ENCODE assay signal across 12 mouse cellular contexts in the genomic region with DNA sequence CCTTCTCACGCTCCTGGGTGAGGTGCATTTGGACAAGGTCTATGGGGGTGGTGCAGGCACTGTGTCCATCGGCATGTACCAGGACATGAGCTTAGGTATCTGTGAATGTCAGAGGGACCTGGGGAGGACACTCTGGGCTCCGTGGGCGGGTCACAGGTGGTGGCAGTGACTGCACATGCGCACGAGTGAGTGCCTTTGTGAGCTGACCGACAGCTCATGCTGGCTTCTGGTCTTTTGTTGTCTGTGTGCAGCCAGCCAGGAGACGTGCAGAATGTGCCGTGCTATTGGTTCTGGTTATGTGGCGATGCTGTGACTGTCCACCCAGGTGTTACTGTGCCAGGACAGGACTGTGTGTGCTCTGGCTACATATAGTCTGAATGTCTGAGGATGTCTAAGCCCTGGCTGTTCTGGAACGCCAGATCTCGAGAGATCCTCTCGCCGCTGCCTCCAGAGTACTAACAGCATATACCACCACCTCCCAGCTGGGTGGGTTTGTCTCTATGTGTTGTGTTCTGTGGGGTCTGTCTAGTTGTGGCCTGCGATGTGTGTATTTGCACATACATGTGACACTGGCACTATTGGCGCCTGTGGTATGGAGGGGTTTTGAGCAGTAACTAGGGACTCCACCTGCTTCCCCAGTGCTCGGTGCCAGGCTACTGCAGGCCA. TPM values are rescaled to one million over a fixed set of nuclear protein-coding genes. Genes with fewer than 3 reads are reported as not detected.
DNase-seq lines count a peak whose midpoint lies in the region; ATAC-seq and TF ChIP-seq lines count a peak whose summit lies in the region.
"Had no signal": no experiment of that assay in that cellular context is flagged by ENCODE, and none has a peak within 500 bp of the region (broad histone marks: within the 10 kb centered on the region; RNA-seq: fewer than 3 reads in every experiment).

No protein-coding gene starts in this region.

- H3K4me3 ChIP-seq in kidney, embryonic 14.5 days (ENCODE audit: low read length), result no peak overlapping the region
- no peak overlapping the region for H3K4me3 ChIP-seq in kidney, adult 2 months (ENCODE audit: insufficient read depth, low read depth, low read length)
- H3K4me3 ChIP-seq in embryonic facial prominence, embryonic 12.5 days, result no peak overlapping the region
- H3K4me3 ChIP-seq in hindbrain, embryonic 15.5 days, result no peak overlapping the region
- H3K4me3 ChIP-seq in neural tube, embryonic 13.5 days, result no peak overlapping the region
- H3K4me3 ChIP-seq: limb, embryonic 15.5 days had no signal

- H3K27ac ChIP-seq in kidney, embryonic 14.5 days (ENCODE audit: low read depth, low read length), result no peak overlapping the region
- no peak overlapping the region for H3K27ac ChIP-seq in kidney, adult 2 months (ENCODE audit: insufficient read depth, low read depth, low read length)
- H3K27ac ChIP-seq in embryonic facial prominence, embryonic 12.5 days, result 0 out of 2 replicates have a peak overlapping the region, but pooled peaks have one; percentile 18
- peak overlapping the region; percentile 90 for H3K27ac ChIP-seq in hindbrain, embryonic 15.5 days (replicated peaks)
- H3K27ac ChIP-seq in neural tube, embryonic 13.5 days (replicated peaks), result peak overlapping the region; percentile 94
- H3K27ac ChIP-seq: limb, embryonic 15.5 days had no signal

- ATAC-seq in kidney, embryonic 14.5 days (ENCODE audit: low FRiP score, low TSS enrichment), result no peak
- no peak for ATAC-seq in embryonic facial prominence, embryonic 12.5 days (ENCODE audit: insufficient number of reproducible peaks, insufficient read depth, low FRiP score, low TSS enrichment)
- peak; percentile 38 for ATAC-seq in hindbrain, embryonic 15.5 days (ENCODE audit: low FRiP score, low read depth)
- peak; percentile 27 for ATAC-seq in neural tube, embryonic 13.5 days (ENCODE audit: low read depth)
- no peak for ATAC-seq in erythroblast, adult 5-6 weeks (replicated peaks; ENCODE audit: low FRiP score, poor library complexity, severe bottlenecking)
- ATAC-seq: intestine, embryonic 16.5 days had no signal

- WGBS in kidney, embryonic 14.5 days, result 68% methylated on average over 17 of the region's 17 CpGs
- WGBS in kidney, adult 2 months, result 76% methylated on average over 17 of the region's 17 CpGs
- 84% methylated on average over 17 of the region's 17 CpGs for WGBS in embryonic facial prominence, embryonic 12.5 days
- WGBS in hindbrain, embryonic 15.5 days, result 18% methylated on average over 17 of the region's 17 CpGs
- 34% methylated on average over 17 of the region's 17 CpGs for WGBS in neural tube, embryonic 13.5 days

- H3K36me3 ChIP-seq in kidney, embryonic 14.5 days (ENCODE audit: control insufficient read depth, insufficient read depth, low read length), result peaks cover 12% of the 10 kb centered on the region
- no peaks in the 10 kb centered on the region for H3K36me3 ChIP-seq in kidney, adult 2 months (ENCODE audit: control insufficient read depth, insufficient read depth, low read length)
- H3K36me3 ChIP-seq in embryonic facial prominence, embryonic 12.5 days, result peaks cover 20% of the 10 kb centered on the region
- H3K36me3 ChIP-seq in hindbrain, embryonic 15.5 days, result no peaks in the 10 kb centered on the region
- H3K36me3 ChIP-seq in neural tube, embryonic 13.5 days, result peaks cover 14% of the 10 kb centered on the region

- no peak for TF ChIP-seq CTCF in kidney, adult 2 months (conservative IDR thresholded peaks at IDR 0.05; ENCODE audit: insufficient read depth, insufficient read length, low read depth, low read length)

- no peaks in the 10 kb centered on the region for H3K27me3 ChIP-seq in kidney, embryonic 14.5 days (ENCODE audit: control insufficient read depth, insufficient read depth, low read length)
- H3K27me3 ChIP-seq in kidney, adult 2 months (replicated peaks; ENCODE audit: control insufficient read depth, insufficient read depth, low read length), result no peaks in the 10 kb centered on the region
- no peaks in the 10 kb centered on the region for H3K27me3 ChIP-seq in embryonic facial prominence, embryonic 12.5 days
- no peaks in the 10 kb centered on the region for H3K27me3 ChIP-seq in hindbrain, embryonic 15.5 days
- H3K27me3 ChIP-seq in neural tube, embryonic 13.5 days, result no peaks in the 10 kb centered on the region
- H3K27me3 ChIP-seq: limb, embryonic 15.5 days had no signal

- TF ChIP-seq POLR2A in kidney, adult 2 months (IDR thresholded peaks at IDR 0.05; ENCODE audit: low read depth, low read length), result no peak

- no peak for DNase-seq in kidney, adult 2 months
- DNase-seq in B cell, adult 2 months, result no peak
- DNase-seq in frontal cortex, postnatal 36 days (ENCODE audit: low spot score in 2 of 2), result no peak
- DNase-seq: adrenal gland, postnatal 10 days; cerebellum, adult 2 months had no signal

- no peak overlapping the region for H3K4me2 ChIP-seq in kidney, embryonic 14.5 days (replicated peaks; ENCODE audit: low read depth, low read length)
- H3K4me2 ChIP-seq in embryonic facial prominence, embryonic 12.5 days (replicated peaks), result no peak overlapping the region
- H3K4me2 ChIP-seq in hindbrain, embryonic 15.5 days, result peak overlapping the region; percentile 40
- H3K4me2 ChIP-seq in neural tube, embryonic 13.5 days, result peak overlapping the region; percentile 33
- H3K4me2 ChIP-seq: limb, embryonic 15.5 days had no signal

- peak overlapping the region; percentile 7; the same call in 1 of the 2 replicates for H3K9ac ChIP-seq in kidney, embryonic 14.5 days (ENCODE audit: low read depth, low read length)
- H3K9ac ChIP-seq in embryonic facial prominence, embryonic 12.5 days, result no peak overlapping the region
- H3K9ac ChIP-seq in hindbrain, embryonic 15.5 days, result peak overlapping the region; percentile 23; the same call in 1 of the 2 replicates
- peak overlapping the region; percentile 38 for H3K9ac ChIP-seq in neural tube, embryonic 13.5 days
- H3K9ac ChIP-seq: limb, embryonic 15.5 days had no signal

- H3K9me3 ChIP-seq in kidney, embryonic 14.5 days (ENCODE audit: control insufficient read depth, low read length), result no peaks in the 10 kb centered on the region
- no peaks in the 10 kb centered on the region for H3K9me3 ChIP-seq in embryonic facial prominence, embryonic 12.5 days
- H3K9me3 ChIP-seq in hindbrain, embryonic 15.5 days, result no peaks in the 10 kb centered on the region
- H3K9me3 ChIP-seq in neural tube, embryonic 13.5 days, result no peaks in the 10 kb centered on the region
- H3K9me3 ChIP-seq: limb, embryonic 15.5 days had no signal

- peaks cover 53% of the 10 kb centered on the region for H3K4me1 ChIP-seq in kidney, embryonic 14.5 days (ENCODE audit: control insufficient read depth, insufficient read depth, low read length)
- H3K4me1 ChIP-seq in kidney, adult 2 months (ENCODE audit: control insufficient read depth, insufficient read depth, low read length), result peaks cover 5% of the 10 kb centered on the region; the same call in 1 of the 2 replicates
- peaks cover 14% of the 10 kb centered on the region for H3K4me1 ChIP-seq in embryonic facial prominence, embryonic 12.5 days
- peaks cover 59% of the 10 kb centered on the region for H3K4me1 ChIP-seq in hindbrain, embryonic 15.5 days (replicated peaks)
- H3K4me1 ChIP-seq in neural tube, embryonic 13.5 days (replicated peaks), result peaks cover 74% of the 10 kb centered on the region

RNA-seq across cellular contexts. Expression of a gene that starts 11.4 kb away (rescaled TPM):
- 10.3 and 13.2 TPM in 2 replicates for polyA plus RNA-seq in kidney, embryonic 14.5 days (2014; fragmentation: Nextera tagmentation; extraction: Ambion mirVana)
- 34.7 and 41.8 TPM in 2 replicates for polyA plus RNA-seq in kidney, adult 2 months (2012; rRNA removed)
- 13.2 TPM in 2 replicates for polyA plus RNA-seq in embryonic facial prominence, embryonic 12.5 days (2016; fragmentation: Nextera tagmentation; extraction: Ambion mirVana)
- polyA plus RNA-seq in hindbrain, embryonic 15.5 days (2015; fragmentation: Nextera tagmentation; extraction: Ambion mirVana), result 6.2 and 7.7 TPM in 2 replicates
- polyA plus RNA-seq in neural tube, embryonic 13.5 days (2015; fragmentation: Nextera tagmentation; extraction: Ambion mirVana), result 4.9 and 7.2 TPM in 2 replicates
- total RNA-seq in erythroblast, adult 5-6 weeks (2015; ENCODE audit: low replicate concordance), result not detected in 2 replicates
- total RNA-seq in erythroblast, adult 5-6 weeks (2017; ENCODE audit: low replicate concordance), result 0.34 and 4.9 TPM in 2 replicates

RNA-seq across cellular contexts. Expression of a gene that starts 29.2 kb away (rescaled TPM):
- polyA plus RNA-seq in kidney, embryonic 14.5 days (2014; fragmentation: Nextera tagmentation; extraction: Ambion mirVana), result 64.4 and 79.8 TPM in 2 replicates
- 60.3 and 64.9 TPM in 2 replicates for polyA plus RNA-seq in kidney, adult 2 months (2012; rRNA removed)
- polyA plus RNA-seq in embryonic facial prominence, embryonic 12.5 days (2016; fragmentation: Nextera tagmentation; extraction: Ambion mirVana), result 79.8 and 84.5 TPM in 2 replicates
- polyA plus RNA-seq in hindbrain, embryonic 15.5 days (2015; fragmentation: Nextera tagmentation; extraction: Ambion mirVana), result 50.6 and 56.2 TPM in 2 replicates
- polyA plus RNA-seq in neural tube, embryonic 13.5 days (2015; fragmentation: Nextera tagmentation; extraction: Ambion mirVana), result 55.5 and 58.7 TPM in 2 replicates
- total RNA-seq in erythroblast, adult 5-6 weeks (2015; ENCODE audit: low replicate concordance), result 41.0 and 58.6 TPM in 2 replicates
- total RNA-seq in erythroblast, adult 5-6 weeks (2017; ENCODE audit: low replicate concordance), result 68.0 and 75.4 TPM in 2 replicates

RNA-seq across cellular contexts. Expression of a gene that starts 38.7 kb away (rescaled TPM):
- 412 and 476 TPM in 2 replicates for polyA plus RNA-seq in kidney, embryonic 14.5 days (2014; fragmentation: Nextera tagmentation; extraction: Ambion mirVana)
- polyA plus RNA-seq in kidney, adult 2 months (2012; rRNA removed), result 14.9 and 18.0 TPM in 2 replicates
- 646 and 656 TPM in 2 replicates for polyA plus RNA-seq in embryonic facial prominence, embryonic 12.5 days (2016; fragmentation: Nextera tagmentation; extraction: Ambion mirVana)
- 161 and 173 TPM in 2 replicates for polyA plus RNA-seq in hindbrain, embryonic 15.5 days (2015; fragmentation: Nextera tagmentation; extraction: Ambion mirVana)
- polyA plus RNA-seq in neural tube, embryonic 13.5 days (2015; fragmentation: Nextera tagmentation; extraction: Ambion mirVana), result 248 and 255 TPM in 2 replicates
- total RNA-seq in erythroblast, adult 5-6 weeks (2015; ENCODE audit: low replicate concordance), result not detected in 2 replicates
- total RNA-seq in erythroblast, adult 5-6 weeks (2017; ENCODE audit: low replicate concordance), result not detected in 2 replicates

RNA-seq across cellular contexts. Expression of a gene that starts 39.2 kb away (rescaled TPM):
- 0.27 and 0.95 TPM in 2 replicates for polyA plus RNA-seq in kidney, embryonic 14.5 days (2014; fragmentation: Nextera tagmentation; extraction: Ambion mirVana)
- 0.03 and 0.26 TPM in 2 replicates for polyA plus RNA-seq in kidney, adult 2 months (2012; rRNA removed)
- 0.14 TPM in 1 of 2 replicates, not detected in the other for polyA plus RNA-seq in embryonic facial prominence, embryonic 12.5 days (2016; fragmentation: Nextera tagmentation; extraction: Ambion mirVana)
- 0.43 and 0.71 TPM in 2 replicates for polyA plus RNA-seq in hindbrain, embryonic 15.5 days (2015; fragmentation: Nextera tagmentation; extraction: Ambion mirVana)
- polyA plus RNA-seq in neural tube, embryonic 13.5 days (2015; fragmentation: Nextera tagmentation; extraction: Ambion mirVana), result not detected in 2 replicates
- not detected in 2 replicates for total RNA-seq in erythroblast, adult 5-6 weeks (2015; ENCODE audit: low replicate concordance)
- not detected in 2 replicates for total RNA-seq in erythroblast, adult 5-6 weeks (2017; ENCODE audit: low replicate concordance)
- total RNA-seq: adrenal gland, postnatal 10 days had no signal
- polyA plus RNA-seq: intestine, embryonic 16.5 days had no signal

Comparison
In these comparisons a context has a peak if more than half of its experiments do, and no peak if none do; other contexts are left out.
1. ATAC-seq: peak in hindbrain, embryonic 15.5 days (single experiment) and neural tube, embryonic 13.5 days (single experiment); none in kidney, embryonic 14.5 days (single experiment), embryonic facial prominence, embryonic 12.5 days (single experiment) and erythroblast, adult 5-6 weeks (single experiment).
2. H3K27ac ChIP-seq: peak in embryonic facial prominence, embryonic 12.5 days (single experiment), hindbrain, embryonic 15.5 days (single experiment) and neural tube, embryonic 13.5 days (single experiment); none in kidney, embryonic 14.5 days (single experiment) and kidney, adult 2 months (single experiment).
3. H3K4me2 ChIP-seq: peak in hindbrain, embryonic 15.5 days (single experiment) and neural tube, embryonic 13.5 days (single experiment); none in kidney, embryonic 14.5 days (single experiment) and embryonic facial prominence, embryonic 12.5 days (single experiment).